In the genomic region with DNA sequence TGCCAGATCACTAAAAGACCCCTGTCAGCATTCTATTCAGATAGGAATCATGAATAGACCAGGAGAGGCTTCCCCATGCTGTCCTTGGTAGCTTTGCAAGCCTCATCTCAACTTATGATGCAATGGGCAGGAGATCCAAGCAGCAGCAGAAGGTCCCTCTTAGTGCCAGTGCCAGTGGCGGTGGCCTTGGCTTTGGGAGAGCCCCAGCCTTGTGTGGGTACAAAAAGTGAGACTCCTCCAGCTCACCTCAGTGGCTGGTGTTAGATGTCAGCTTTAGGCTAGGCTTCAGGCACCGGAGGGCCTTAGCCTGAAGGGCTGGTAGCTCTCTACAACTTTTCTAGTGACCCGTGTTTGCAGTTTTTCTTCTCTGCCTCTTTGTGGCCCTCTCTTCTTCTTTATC, we compare ENCODE assay signal across 24 mouse cellular contexts. TPM values are rescaled to one million over a fixed set of nuclear protein-coding genes. Genes with fewer than 3 reads are reported as not detected.
DNase-seq lines count a peak whose midpoint lies in the region; ATAC-seq and TF ChIP-seq lines count a peak whose summit lies in the region.
"Had no signal": no experiment of that assay in that cellular context is flagged by ENCODE, and none has a peak within 500 bp of the region (broad histone marks: within the 10 kb centered on the region; RNA-seq: fewer than 3 reads in every experiment).

No protein-coding gene starts in this region.

- ATAC-seq in forebrain, embryonic 13.5 days: no peak
- no peak for ATAC-seq in forebrain, embryonic 12.5 days (ENCODE audit: low FRiP score)
- ATAC-seq in granulocyte monocyte progenitor cell, adult 5-6 weeks (replicated peaks; ENCODE audit: poor library complexity, severe bottlenecking): 0 out of 2 replicates have a peak, but pooled peaks have one; percentile 15
- ATAC-seq: intestine, postnatal 0 days had no signal

- DNase-seq in ovary, postnatal 36 days (ENCODE audit: low spot score): peak; percentile 31
- DNase-seq in ovary, adult 18-20 months (ENCODE audit: low spot score): no peak
- DNase-seq in cerebellum, adult 11 months: no peak
- no peak for DNase-seq in T-cell, adult 2 months (ENCODE audit: low spot score)
- DNase-seq: cerebellum, adult 9-10 months; cerebellum, postnatal 36 days; kidney, adult 9 months; kidney, postnatal 14 days; layer of hippocampus, adult 9-11 months; liver; lung, adult 2 months; right cerebral cortex, adult 18-20 months had no signal

- peaks cover 33% of the 10 kb centered on the region for H3K4me1 ChIP-seq in forebrain, embryonic 13.5 days
- peaks cover 30% of the 10 kb centered on the region for H3K4me1 ChIP-seq in forebrain, embryonic 12.5 days
- H3K4me1 ChIP-seq in olfactory bulb, adult 2 months (ENCODE audit: control insufficient read depth, insufficient read depth, low read length): peaks cover 19% of the 10 kb centered on the region
- H3K4me1 ChIP-seq: heart, embryonic 15.5 days had no signal

- H3K4me3 ChIP-seq in forebrain, embryonic 13.5 days: no peak overlapping the region
- H3K4me3 ChIP-seq in forebrain, embryonic 12.5 days (replicated peaks): no peak overlapping the region
- no peak overlapping the region for H3K4me3 ChIP-seq in olfactory bulb, adult 2 months (ENCODE audit: insufficient read depth, low read depth, low read length)
- H3K4me3 ChIP-seq: embryonic facial prominence, embryonic 13.5 days; forebrain, embryonic 10.5 days; heart, embryonic 10.5 days; heart, embryonic 15.5 days; midbrain, embryonic 15.5 days had no signal

- TF ChIP-seq POLR2A in olfactory bulb, adult 2 months (IDR thresholded peaks at IDR 0.05; ENCODE audit: insufficient read depth, low read depth, low read length): no peak

- H3K36me3 ChIP-seq in forebrain, embryonic 13.5 days (ENCODE audit: poor library complexity, severe bottlenecking): no peaks in the 10 kb centered on the region
- no peaks in the 10 kb centered on the region for H3K36me3 ChIP-seq in forebrain, embryonic 12.5 days (replicated peaks)
- H3K36me3 ChIP-seq: embryonic facial prominence, embryonic 13.5 days; forebrain, embryonic 10.5 days; heart, embryonic 10.5 days; heart, embryonic 15.5 days; midbrain, embryonic 15.5 days had no signal

- H3K27me3 ChIP-seq in forebrain, embryonic 13.5 days: peaks cover 12% of the 10 kb centered on the region
- H3K27me3 ChIP-seq in forebrain, embryonic 12.5 days: peaks cover 27% of the 10 kb centered on the region
- H3K27me3 ChIP-seq: embryonic facial prominence, embryonic 13.5 days; heart, embryonic 15.5 days had no signal

- no peak overlapping the region for H3K4me2 ChIP-seq in forebrain, embryonic 13.5 days
- H3K4me2 ChIP-seq in forebrain, embryonic 12.5 days: no peak overlapping the region
- H3K4me2 ChIP-seq: embryonic facial prominence, embryonic 13.5 days; heart, embryonic 15.5 days; midbrain, embryonic 15.5 days had no signal

- H3K9me3 ChIP-seq in forebrain, embryonic 13.5 days (replicated peaks): no peaks in the 10 kb centered on the region
- H3K9me3 ChIP-seq in forebrain, embryonic 12.5 days: peaks cover 5% of the 10 kb centered on the region; the same call in 1 of the 2 replicates
- H3K9me3 ChIP-seq: embryonic facial prominence, embryonic 13.5 days; heart, embryonic 10.5 days; heart, embryonic 15.5 days; midbrain, embryonic 15.5 days had no signal

- 79% methylated on average over 3 of the region's 3 CpGs for WGBS in forebrain, embryonic 13.5 days
- WGBS in forebrain, embryonic 12.5 days: 78% methylated on average over 3 of the region's 3 CpGs
- WGBS in olfactory bulb, adult 2 months: 84% methylated on average over 3 of the region's 3 CpGs

- 0 out of 2 replicates have a peak overlapping the region, but pooled peaks have one; percentile 12 for H3K27ac ChIP-seq in forebrain, embryonic 13.5 days
- H3K27ac ChIP-seq in forebrain, embryonic 12.5 days: no peak overlapping the region
- H3K27ac ChIP-seq in olfactory bulb, adult 2 months (ENCODE audit: insufficient read depth, low read depth, low read length): peak overlapping the region; percentile 34
- H3K27ac ChIP-seq: embryonic facial prominence, embryonic 13.5 days; heart, embryonic 10.5 days; heart, embryonic 15.5 days; liver, embryonic 14.5 days had no signal

- no peak for TF ChIP-seq CTCF in olfactory bulb, adult 2 months (IDR thresholded peaks at IDR 0.05; ENCODE audit: insufficient read depth, low read depth, low read length)

- H3K9ac ChIP-seq in forebrain, embryonic 13.5 days: no peak overlapping the region
- H3K9ac ChIP-seq in forebrain, embryonic 12.5 days: no peak overlapping the region
- H3K9ac ChIP-seq: embryonic facial prominence, embryonic 13.5 days; forebrain, postnatal 0 days; heart, embryonic 15.5 days; liver, embryonic 14.5 days; midbrain, embryonic 15.5 days had no signal

RNA-seq across cellular contexts. Expression of gene Lrrc8c, which starts 18.1 kb away (rescaled TPM):
- polyA plus RNA-seq in forebrain, embryonic 13.5 days (2015; fragmentation: Nextera tagmentation; extraction: Ambion mirVana): 9.4 and 9.5 TPM in 2 replicates
- polyA plus RNA-seq in forebrain, embryonic 12.5 days (2016; fragmentation: Nextera tagmentation; extraction: Ambion mirVana): 10.9 and 13.1 TPM in 2 replicates
- total RNA-seq in granulocyte monocyte progenitor cell, adult 5-6 weeks (2014; fragmentation: Nextera tagmentation): 23.7 and 38.7 TPM in 2 replicates
- 4.4 and 7.5 TPM in 2 replicates for total RNA-seq in granulocyte monocyte progenitor cell, adult 5-6 weeks (2017)
- polyA plus RNA-seq in olfactory bulb, adult 2 months (2012; ENCODE audit: insufficient read depth, insufficient read length, low replicate concordance, missing spikeins): not detected in 2 replicates
